Mouse (Mus musculus): ENCODE measurements around the gene Ryr2.

DNA sequence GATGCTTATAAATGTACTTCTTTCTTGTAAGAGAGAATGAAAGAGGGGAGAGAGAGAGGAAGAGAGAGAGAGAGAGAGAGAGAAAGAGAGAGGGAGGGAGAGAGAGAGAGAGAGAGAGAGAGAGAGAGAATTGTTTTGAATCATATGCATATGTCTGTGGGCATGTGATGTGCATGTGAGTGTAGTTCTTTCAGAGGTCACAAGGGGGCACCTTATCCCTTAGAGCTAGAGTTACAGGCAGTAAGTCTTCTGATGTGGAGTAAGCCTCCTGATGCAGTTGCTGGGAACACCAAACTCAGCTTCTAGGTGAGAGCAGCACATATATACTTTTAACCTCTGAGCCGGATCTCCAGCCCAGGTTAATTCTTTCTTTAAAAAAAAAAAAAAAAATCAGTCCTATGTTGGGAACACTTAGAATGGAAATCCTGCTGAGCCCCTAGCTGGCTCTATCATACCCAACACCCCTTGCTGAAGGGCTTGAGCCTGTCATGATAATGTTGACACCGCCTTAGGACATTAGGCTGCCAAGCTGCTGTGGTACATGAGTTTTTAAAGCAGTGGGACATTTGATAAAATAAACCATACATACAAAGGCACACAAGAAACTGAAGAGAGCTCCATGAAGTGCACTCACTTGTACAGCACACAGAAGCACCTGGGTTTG is 281.1 kb downstream of the Ryr2 start:
- TF ChIP-seq CTCF (IDR thresholded peaks at IDR 0.05; ENCODE audit: low read depth, low read length) (0 out of 2 replicates have a peak, but pooled peaks have one; percentile 10), TAL1 (conservative IDR thresholded peaks at IDR 0.05; ENCODE audit: low read depth, low read length) (no peak), GATA1 (IDR thresholded peaks at IDR 0.05; ENCODE audit: borderline replicate concordance, low read length) (no peak), GATA2 (IDR thresholded peaks at IDR 0.05; ENCODE audit: borderline replicate concordance, low read depth, low read length) (no peak), POLR2AphosphoS5 (IDR thresholded peaks at IDR 0.05; ENCODE audit: insufficient replicate concordance, low read depth, low read length) (no peak)

All from G1E (cell line).